ENCODE assay signal across 8 mouse cellular contexts in genomic region chr14:14703346-14703871, GRCm38 (mm10). TPM values are rescaled to one million over a fixed set of nuclear protein-coding genes. Genes with fewer than 3 reads are reported as not detected.
DNase-seq lines count a peak whose midpoint lies in the region; ATAC-seq lines count a peak whose summit lies in the region.

No protein-coding gene starts in this region.

- H3K36me3 ChIP-seq in intestine, embryonic 16.5 days (ENCODE audit: control insufficient read depth, insufficient read depth, low read length): no peaks in the 10 kb centered on the region
- peaks cover 3% of the 10 kb centered on the region; the same call in 1 of the 2 replicates for H3K36me3 ChIP-seq in limb, embryonic 12.5 days
- peaks cover 2% of the 10 kb centered on the region; the same call in 1 of the 2 replicates for H3K36me3 ChIP-seq in midbrain, embryonic 12.5 days
- no peaks in the 10 kb centered on the region for H3K36me3 ChIP-seq in stomach, embryonic 16.5 days (ENCODE audit: control insufficient read depth, insufficient read depth, low read length)

- H3K9me3 ChIP-seq in intestine, embryonic 16.5 days (ENCODE audit: control insufficient read depth, low read length): no peaks in the 10 kb centered on the region
- H3K9me3 ChIP-seq in limb, embryonic 12.5 days: no peaks in the 10 kb centered on the region
- H3K9me3 ChIP-seq in midbrain, embryonic 12.5 days: no peaks in the 10 kb centered on the region
- H3K9me3 ChIP-seq in stomach, embryonic 16.5 days (replicated peaks; ENCODE audit: control insufficient read depth, low read length): no peaks in the 10 kb centered on the region

- peak overlapping the region; percentile 92 for H3K4me3 ChIP-seq in intestine, embryonic 16.5 days (ENCODE audit: low read length)
- peak overlapping the region; percentile 82 for H3K4me3 ChIP-seq in limb, embryonic 12.5 days (replicated peaks)
- H3K4me3 ChIP-seq in midbrain, embryonic 12.5 days: peak overlapping the region; percentile 90
- H3K4me3 ChIP-seq in stomach, embryonic 16.5 days (replicated peaks; ENCODE audit: low read length): peak overlapping the region; percentile 90

- peak overlapping the region; percentile 94 for H3K27ac ChIP-seq in intestine, embryonic 16.5 days (ENCODE audit: low read length)
- H3K27ac ChIP-seq in limb, embryonic 12.5 days: peak overlapping the region; percentile 99
- H3K27ac ChIP-seq in midbrain, embryonic 12.5 days (replicated peaks): peak overlapping the region; percentile 99
- peak overlapping the region; percentile 95 for H3K27ac ChIP-seq in stomach, embryonic 16.5 days (ENCODE audit: low read length)

- H3K9ac ChIP-seq in intestine, embryonic 16.5 days (ENCODE audit: low read depth, low read length): peak overlapping the region; percentile 96
- H3K9ac ChIP-seq in limb, embryonic 12.5 days (replicated peaks): peak overlapping the region; percentile 95
- H3K9ac ChIP-seq in midbrain, embryonic 12.5 days (replicated peaks): peak overlapping the region; percentile 97
- H3K9ac ChIP-seq in stomach, embryonic 16.5 days (ENCODE audit: low read length): peak overlapping the region; percentile 97

- H3K4me2 ChIP-seq in intestine, embryonic 16.5 days (ENCODE audit: low read depth, low read length): peak overlapping the region; percentile 57
- peak overlapping the region; percentile 64 for H3K4me2 ChIP-seq in limb, embryonic 12.5 days
- peak overlapping the region; percentile 66 for H3K4me2 ChIP-seq in midbrain, embryonic 12.5 days (replicated peaks)
- H3K4me2 ChIP-seq in stomach, embryonic 16.5 days (ENCODE audit: low read depth, low read length): peak overlapping the region; percentile 75

- H3K27me3 ChIP-seq in intestine, embryonic 16.5 days (replicated peaks; ENCODE audit: control insufficient read depth, insufficient read depth, low read length): no peaks in the 10 kb centered on the region
- no peaks in the 10 kb centered on the region for H3K27me3 ChIP-seq in limb, embryonic 12.5 days
- no peaks in the 10 kb centered on the region for H3K27me3 ChIP-seq in midbrain, embryonic 12.5 days
- no peaks in the 10 kb centered on the region for H3K27me3 ChIP-seq in stomach, embryonic 16.5 days (ENCODE audit: control insufficient read depth, insufficient read depth, low read length)

- under 1% methylated on average over 59 of the region's 60 CpGs for WGBS in intestine, embryonic 16.5 days
- WGBS in limb, embryonic 12.5 days: under 1% methylated on average over 49 of the region's 60 CpGs
- under 1% methylated on average over 34 of the region's 60 CpGs for WGBS in midbrain, embryonic 12.5 days
- WGBS in stomach, embryonic 16.5 days: under 1% methylated on average over 58 of the region's 60 CpGs

- DNase-seq in spleen, adult 18-20 months: peak; percentile 43 to 52
- DNase-seq in spleen, adult 12 weeks (ENCODE audit: low spot score): no peak
- peak; percentile 31 to 62 for DNase-seq in cerebellum, postnatal 4 days (ENCODE audit: low spot score in 2 of 2)
- DNase-seq in gastrocnemius, adult 8-10 months (ENCODE audit: low spot score in 2 of 2): peak; percentile 11 to 30

- peak; percentile 68 for ATAC-seq in intestine, embryonic 16.5 days
- ATAC-seq in limb, embryonic 12.5 days (ENCODE audit: insufficient number of reproducible peaks, insufficient read depth, low FRiP score, low TSS enrichment, low read depth): peak; percentile 50
- ATAC-seq in midbrain, embryonic 12.5 days (ENCODE audit: low FRiP score, low read depth): peak; percentile 57; the same call in 1 of the 2 replicates
- peak; percentile 31 for ATAC-seq in stomach, embryonic 16.5 days (ENCODE audit: insufficient read depth, low FRiP score)

- H3K4me1 ChIP-seq in intestine, embryonic 16.5 days (ENCODE audit: control insufficient read depth, insufficient read depth, low read length): peaks cover 10% of the 10 kb centered on the region; the same call in 1 of the 2 replicates
- peaks cover 17% of the 10 kb centered on the region for H3K4me1 ChIP-seq in limb, embryonic 12.5 days (replicated peaks)
- H3K4me1 ChIP-seq in midbrain, embryonic 12.5 days: peaks cover 23% of the 10 kb centered on the region
- peaks cover 11% of the 10 kb centered on the region for H3K4me1 ChIP-seq in stomach, embryonic 16.5 days (ENCODE audit: control insufficient read depth, insufficient read depth, low read length)

RNA-seq across cellular contexts. Expression of gene Slc4a7, which starts 1.3 kb away (rescaled TPM):
- 1 to 10 TPM; 6.9 to 9.8 (median 7.4) TPM for total RNA-seq in gastrocnemius, adult 8-10 months (2022)
- polyA plus RNA-seq in intestine, embryonic 16.5 days (2015; fragmentation: Nextera tagmentation; extraction: Ambion mirVana): 17.1 and 18.6 TPM in 2 replicates
- polyA plus RNA-seq in limb, embryonic 12.5 days (2016; fragmentation: Nextera tagmentation; extraction: Ambion mirVana): 26.3 and 32.0 TPM in 2 replicates
- 48.8 and 49.9 TPM in 2 replicates for polyA plus RNA-seq in midbrain, embryonic 12.5 days (2016; fragmentation: Nextera tagmentation; extraction: Ambion mirVana)
- 13.7 and 15.4 TPM in 2 replicates for polyA plus RNA-seq in stomach, embryonic 16.5 days (2015; fragmentation: Nextera tagmentation; extraction: Ambion mirVana)
